Mouse (Mus musculus): ENCODE results near the gene Tespa1.
"Not testable (repeated sequence)": the region's sequence is repeated elsewhere in the genome, so short reads cannot be mapped to it uniquely, and the experiment has no call there.

The Tespa1 gene

DNA sequence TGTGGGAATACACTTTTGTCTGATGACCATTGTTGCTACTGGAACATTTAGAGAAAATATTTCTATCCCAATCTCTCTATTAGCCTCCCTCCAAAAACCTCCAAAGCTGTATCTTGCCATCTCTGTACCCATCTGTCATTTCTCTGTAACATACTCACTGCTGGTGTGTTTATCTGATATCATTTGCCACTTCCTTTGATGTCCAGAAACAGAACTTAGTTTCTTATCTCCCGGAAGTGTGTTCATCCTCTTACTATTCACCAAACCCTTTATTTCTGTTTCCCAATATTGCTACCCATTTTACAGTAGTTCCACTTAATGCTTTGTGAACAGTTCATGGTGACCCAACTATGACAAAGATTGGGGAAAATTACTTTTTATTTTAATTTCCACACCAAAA is 13.7 kb downstream of the Tespa1 start:
- in situ Hi-C loops (cut with MboI; ENCODE audit: low pct_unique_long_range_greater_than_20kb in 1 of 2, low sequenced_read_pairs in 2 of 2, unreplicated experiment in 1 of 2) = no loop called here

- in situ Hi-C loops (cut with MboI; ENCODE audit: low pct_unique_long_range_greater_than_20kb in 1 of 2, low sequenced_read_pairs in 2 of 2, unreplicated experiment in 1 of 2) = no loop called here
Measured at GRCm38 (mm10) chr10:130337581-130337980, 14.9 kb downstream of the Tespa1 start.

DNA sequence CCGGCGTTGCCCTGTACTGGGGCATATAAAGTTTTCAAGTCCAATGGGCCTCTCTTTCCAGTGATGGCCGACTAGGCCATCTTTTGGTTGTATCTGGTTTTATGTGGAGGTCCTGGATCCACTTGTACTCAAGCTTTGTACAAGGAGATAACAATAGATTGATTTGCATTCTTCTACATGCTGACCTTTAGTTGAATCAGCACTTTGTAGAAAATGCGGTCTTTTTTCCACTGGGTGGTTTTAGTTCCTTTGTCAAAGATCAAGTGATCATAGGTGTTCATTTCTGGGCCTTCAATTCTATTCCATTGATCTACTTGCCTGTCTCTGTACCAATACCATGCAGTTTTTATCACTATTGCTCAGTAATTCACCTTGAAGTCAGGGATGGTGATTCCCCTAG is 17.4 kb downstream of the Tespa1 start:
- in situ Hi-C loops (cut with MboI; ENCODE audit: low pct_unique_long_range_greater_than_20kb in 1 of 2, low sequenced_read_pairs in 2 of 2, unreplicated experiment in 1 of 2) = not testable (repeated sequence)

- in situ Hi-C loops (cut with MboI; ENCODE audit: low pct_unique_long_range_greater_than_20kb in 1 of 2, low sequenced_read_pairs in 2 of 2, unreplicated experiment in 1 of 2) = no loop called here
Measured at GRCm38 (mm10) chr10:130344056-130344455, 21.4 kb downstream of the Tespa1 start.

GRCm38 (mm10) chr10:130363438-130364164 is 40.9 kb downstream of the Tespa1 start:
- in situ Hi-C loops (cut with MboI; ENCODE audit: low pct_unique_long_range_greater_than_20kb in 1 of 2, low sequenced_read_pairs in 2 of 2, unreplicated experiment in 1 of 2) = no loop called here

DNA sequence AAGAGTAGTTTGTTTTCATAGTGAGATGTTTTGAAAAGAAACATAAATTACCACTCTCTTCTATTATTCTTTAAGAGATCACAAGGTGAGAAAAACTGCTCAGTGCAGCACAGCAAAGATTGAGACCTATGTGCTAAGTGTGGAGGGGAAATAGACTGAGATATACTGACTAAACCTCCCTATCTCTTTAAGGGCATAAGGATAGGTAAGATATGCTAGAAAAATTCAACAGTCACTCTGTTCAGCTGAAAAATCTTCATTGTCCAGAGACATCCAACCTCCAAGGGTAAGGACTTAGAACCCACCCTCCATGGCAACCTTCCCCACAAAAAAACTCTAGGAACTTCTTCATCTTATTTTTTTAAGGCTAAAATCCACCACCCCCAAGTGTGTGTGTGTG is 42.1 kb downstream of the Tespa1 start:
- in situ Hi-C loops (cut with MboI; ENCODE audit: low pct_unique_long_range_greater_than_20kb in 1 of 2, low sequenced_read_pairs in 2 of 2, unreplicated experiment in 1 of 2) = no loop called here

DNA sequence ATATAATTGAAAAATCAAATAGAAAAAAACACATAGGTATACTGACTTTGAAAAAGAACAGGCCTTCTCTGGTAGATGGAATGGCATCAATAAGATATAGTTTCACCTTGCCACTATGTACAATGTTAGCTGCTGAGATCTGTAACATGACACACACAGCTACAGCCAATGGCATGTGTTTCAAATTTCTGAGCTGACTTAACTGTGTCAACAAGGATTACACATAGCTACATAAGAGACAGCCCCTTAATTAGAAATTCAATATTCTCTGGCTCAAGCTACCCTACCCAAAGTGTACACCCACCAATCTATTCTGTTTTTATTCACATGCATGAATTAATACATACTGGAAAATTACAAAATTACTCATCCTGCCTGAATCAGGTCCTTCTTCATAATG is 45.7 kb downstream of the Tespa1 start:
- in situ Hi-C loops (cut with MboI; ENCODE audit: low pct_unique_long_range_greater_than_20kb in 1 of 2, low sequenced_read_pairs in 2 of 2, unreplicated experiment in 1 of 2) = no loop called here

DNA sequence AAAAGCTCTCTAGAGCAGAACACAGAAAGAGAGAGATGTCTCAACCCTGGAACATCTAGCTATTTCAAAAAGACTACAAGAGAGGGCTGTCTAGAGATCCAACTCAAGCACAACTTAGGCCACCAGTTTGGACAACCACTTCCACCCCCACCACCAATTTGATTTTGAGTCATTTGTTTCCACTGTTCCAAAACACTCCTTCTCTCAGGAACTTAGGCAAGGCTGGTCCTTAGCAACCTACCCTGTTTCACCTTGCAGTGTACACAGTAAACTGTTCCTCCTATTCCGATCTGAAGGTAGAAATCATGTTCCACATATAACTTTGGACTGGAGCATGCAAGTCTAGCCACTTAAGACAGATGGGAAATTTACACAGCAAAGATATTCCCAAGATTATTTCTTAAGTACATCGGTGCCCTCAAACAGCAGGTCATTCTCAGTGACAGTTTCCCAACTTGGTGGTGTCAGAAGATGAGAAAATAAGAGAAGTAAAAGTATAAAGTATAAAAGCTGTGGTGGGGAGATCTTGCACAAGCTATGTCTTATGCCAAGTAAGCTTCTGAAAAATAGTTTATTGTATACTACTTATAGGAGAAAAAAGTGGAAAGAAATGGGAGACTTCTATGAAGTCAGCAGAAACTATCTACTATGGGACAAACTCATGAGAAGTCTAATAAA is 47.5 kb downstream of the Tespa1 start:
- in situ Hi-C loops (cut with MboI; ENCODE audit: low pct_unique_long_range_greater_than_20kb in 1 of 2, low sequenced_read_pairs in 2 of 2, unreplicated experiment in 1 of 2) = no loop called here

GRCm38 (mm10) chr10:130371644-130372043 is 49.0 kb downstream of the Tespa1 start:
- in situ Hi-C loops (cut with MboI; ENCODE audit: low pct_unique_long_range_greater_than_20kb in 1 of 2, low sequenced_read_pairs in 2 of 2, unreplicated experiment in 1 of 2) = no loop called here

- in situ Hi-C loops (cut with MboI; ENCODE audit: low pct_unique_long_range_greater_than_20kb in 1 of 2, low sequenced_read_pairs in 2 of 2, unreplicated experiment in 1 of 2) = no loop called here
Measured at GRCm38 (mm10) chr10:130372491-130373173, 50.0 kb downstream of the Tespa1 start.

- in situ Hi-C loops (cut with MboI; ENCODE audit: low pct_unique_long_range_greater_than_20kb in 1 of 2, low sequenced_read_pairs in 2 of 2, unreplicated experiment in 1 of 2) = no loop called here
Measured at GRCm38 (mm10) chr10:130375145-130375544, 52.5 kb downstream of the Tespa1 start.

DNA sequence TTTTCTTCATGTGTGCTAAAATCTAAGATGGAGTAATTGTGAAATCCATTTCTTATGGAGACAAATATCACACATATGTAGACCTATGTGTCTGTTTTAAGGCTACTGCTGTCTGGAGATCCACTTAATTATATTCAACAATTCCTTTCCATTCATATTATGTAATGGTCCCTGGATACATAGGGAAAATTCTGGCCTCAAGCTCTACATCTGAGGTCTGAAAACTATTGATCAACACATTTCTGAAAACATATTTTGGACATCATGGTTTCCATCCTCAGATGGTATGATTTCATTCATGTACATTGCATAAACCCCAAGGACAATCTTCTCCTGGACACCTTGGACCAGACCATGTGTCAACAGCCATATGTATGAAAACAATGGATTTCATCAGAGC is 71.6 kb downstream of the Tespa1 start, which contains the start of gene Vmn2r84:
Gene Vmn2r84, minus strand, starts transcription at position 101 of the 400 bp plus-strand sequence.
- in situ Hi-C loops (cut with MboI; ENCODE audit: low pct_unique_long_range_greater_than_20kb in 1 of 2, low sequenced_read_pairs in 2 of 2, unreplicated experiment in 1 of 2) = no loop called here

DNA sequence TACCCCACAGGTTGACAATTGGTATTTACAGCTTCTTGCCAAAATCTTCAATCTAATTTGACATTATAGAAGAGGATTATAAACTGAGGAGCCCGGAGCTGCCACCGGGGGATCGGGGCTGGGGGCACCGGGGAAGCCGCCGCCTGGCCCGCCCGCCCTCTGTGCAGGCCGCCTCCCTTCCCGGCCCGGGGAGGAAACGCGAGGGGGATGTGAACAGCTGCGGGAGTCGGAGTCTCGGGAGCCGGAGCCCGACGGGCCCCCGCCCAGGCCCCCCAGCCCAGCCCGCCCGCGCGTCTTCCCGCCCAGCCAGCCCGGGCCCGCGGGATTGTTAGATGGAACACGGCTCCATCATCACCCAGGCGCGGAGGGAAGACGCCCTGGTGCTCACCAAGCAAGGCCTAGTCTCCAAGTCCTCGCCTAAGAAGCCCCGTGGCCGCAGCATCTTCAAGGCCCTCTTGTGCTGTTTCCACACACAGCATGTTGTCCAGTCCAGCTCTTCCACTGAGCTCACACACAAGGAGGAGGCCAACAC is 89.6 kb downstream of the Tespa1 start:
- in situ Hi-C loops (cut with MboI; ENCODE audit: low pct_unique_long_range_greater_than_20kb in 1 of 2, low sequenced_read_pairs in 2 of 2, unreplicated experiment in 1 of 2) = not testable (repeated sequence)

Data from mouse embryonic stem cell (cell line).